Mouse (Mus musculus) 3134 (cell line): ENCODE measurements around the gene Racgap1.
A peak's percentile ranks its signal among the peaks of the same experiment; 100 is the strongest.

ENCODE experiments used
- DNase-seq: peaks from one replicate; pipeline ENCODE4 v3.0.0-alpha.2; 2011; ENCODE audit warnings: low spot score; ENCODE audit not compliant: insufficient read length; ENCODE audit errors: extremely low read depth

The Racgap1 gene

GRCm38 (mm10) chr15:99592177-99592576, 59.3 kb downstream of the Racgap1 start:
- DNase-seq, result peak; percentile 90

- peak; percentile 80 for DNase-seq
Observed at GRCm38 (mm10) chr15:99590429-99591084, 60.9 kb downstream of the Racgap1 start, which contains the start of gene Aqp5. Gene Aqp5, plus strand, starts transcription at chr15:99590782.

- no peak for DNase-seq
Observed at GRCm38 (mm10) chr15:99589704-99590103, 61.8 kb downstream of the Racgap1 start.

GRCm38 (mm10) chr15:99589237-99589636, 62.2 kb downstream of the Racgap1 start:
- DNase-seq, result peak; percentile 72

- peak; percentile 61 for DNase-seq
Observed at GRCm38 (mm10) chr15:99586525-99586924, 64.9 kb downstream of the Racgap1 start.

GRCm38 (mm10) chr15:99585741-99586140, 65.7 kb downstream of the Racgap1 start:
- DNase-seq, result peak; percentile 82

- peak; percentile 91 for DNase-seq
Observed at GRCm38 (mm10) chr15:99584407-99585202, 66.9 kb downstream of the Racgap1 start.

GRCm38 (mm10) chr15:99583463-99584344, 67.8 kb downstream of the Racgap1 start:
- peak; percentile 85 for DNase-seq

- DNase-seq, result no peak
Observed at GRCm38 (mm10) chr15:99578802-99579485, 72.5 kb downstream of the Racgap1 start, which contains the start of gene Aqp2. Gene Aqp2, plus strand, starts transcription at chr15:99579055.
